Mouse (Mus musculus) midbrain, postnatal 0 days (tissue): ENCODE measurements around the gene Hspg2. TPM values are rescaled to one million over a fixed set of nuclear protein-coding genes. Genes with fewer than 3 reads are reported as not detected.

Experiments used
- ATAC-seq: fragments of 200-750 bp; cut with Nextera tagmentation; 2 replicates; pipeline ENCODE4 v1.8.0; 2017; ENCODE audit warnings: moderate number of reproducible peaks, mild to moderate bottlenecking, moderate TSS enrichment, moderate library complexity; ENCODE audit not compliant: low FRiP score
- DNase-seq: peaks from one replicate; pipeline ENCODE4 v3.0.0-alpha.2; 2015; ENCODE audit warnings: low spot score
- H3K27ac ChIP-seq: fragments of 300-500 bp; sonication (generic); 2 replicates; pipeline ENCODE4 v1.5.1; 2014; ENCODE audit warnings: low read depth, mild to moderate bottlenecking, low read length, mixed read lengths
- H3K27me3 ChIP-seq: fragments of 300-500 bp; sonication (generic); 2 replicates; pipeline ENCODE4 v1.6.1; 2014; ENCODE audit warnings: low read length, control low read depth, mixed read lengths; ENCODE audit not compliant: insufficient read depth
- H3K36me3 ChIP-seq: fragments of 300-500 bp; sonication (generic); 2 replicates; pipeline ENCODE4 v1.6.1; 2014; ENCODE audit warnings: low read length, control low read depth, mixed read lengths; ENCODE audit not compliant: insufficient read depth
- H3K4me1 ChIP-seq: fragments of 300-500 bp; sonication (generic); 2 replicates; pipeline ENCODE4 v1.6.1; 2014; ENCODE audit warnings: mild to moderate bottlenecking, control low read depth, antibody characterized with exemption, low read length, mixed read lengths; ENCODE audit not compliant: insufficient read depth
- H3K4me2 ChIP-seq: fragments of 300-500 bp; sonication (generic); 2 replicates; pipeline ENCODE4 v1.6.1; 2014; ENCODE audit warnings: low read depth, mild to moderate bottlenecking, low read length, mixed read lengths; ENCODE audit not compliant: poor library complexity, severe bottlenecking
- H3K4me3 ChIP-seq: fragments of 300-500 bp; sonication (generic); 2 replicates; pipeline ENCODE4 v1.5.1; 2014; ENCODE audit warnings: low read depth, mild to moderate bottlenecking, low read length, moderate library complexity
- H3K9ac ChIP-seq: fragments of 300-500 bp; sonication (generic); replicated peaks from 2 replicates; pipeline ENCODE4 v1.6.1; 2014; ENCODE audit warnings: mild to moderate bottlenecking, low read length, moderate library complexity, mixed read lengths; ENCODE audit not compliant: poor library complexity, severe bottlenecking
- H3K9me3 ChIP-seq: fragments of 300-500 bp; sonication (generic); 2 replicates; pipeline ENCODE4 v1.6.1; 2016; ENCODE audit warnings: low read length, control low read depth
- CTCF ChIP-seq: IDR thresholded peaks from 2 replicates; pipeline ENCODE4 v1.5.1; 2016; ENCODE audit warnings: antibody characterized with exemption, mild to moderate bottlenecking
- WGBS: fragments of 180-500 bp; shearing (Covaris S2); extraction: QIAGEN DNeasy Blood & Tissue Kit; methylation state at CpG from one replicate; pipeline ENCODE4 v1.1.7; 2014; 5-methylcytosine and 5-hydroxymethylcytosine counted together
- polyA plus RNA-seq: library from polyadenylated mRNA; unstranded; fragments of >200 nt; fragmentation: Nextera tagmentation; extraction: Ambion mirVana; gene quantifications from 2 replicates; pipeline ENCODE4 v1.2.1, GENCODE M21; 2015
- total RNA-seq: library from RNA; depleted of rRNA; stranded (reverse); fragments of >200 nt; gene quantifications from 2 replicates; pipeline ENCODE4 v1.2.3, GENCODE M21; 2014

Hspg2 gene
- total and polyA plus RNA-seq, 2 experiments from 2014 or later: 2.2 to 30.5 TPM

- no peaks in the 10 kb centered on the region for H3K27me3 ChIP-seq
Observed at GRCm38 (mm10) chr4:137457292-137457691, 11.3 kb upstream of the Hspg2 start.

GRCm38 (mm10) chr4:137458310-137458709, 10.3 kb upstream of the Hspg2 start:
- no peak for TF ChIP-seq CTCF
- ATAC-seq: no peak

More at GRCm38 (mm10) chr4:137457292-137457691, 11.3 kb upstream of the Hspg2 start:
- H3K4me1 ChIP-seq: no peaks in the 10 kb centered on the region
- no peaks in the 10 kb centered on the region for H3K36me3 ChIP-seq
- no peak overlapping the region for H3K27ac ChIP-seq
- H3K4me3 ChIP-seq: no peak overlapping the region
- DNase-seq (no peak), ATAC-seq (no peak)
- H3K9ac ChIP-seq: no peak overlapping the region
- TF ChIP-seq CTCF: no peak
- H3K9me3 ChIP-seq: no peaks in the 10 kb centered on the region
- no peak overlapping the region for H3K4me2 ChIP-seq
- 79% methylated on average over 4 of the region's 4 CpGs for WGBS

GRCm38 (mm10) chr4:137458861-137459260, 9.7 kb upstream of the Hspg2 start:
- no peak for DNase-seq
- no peaks in the 10 kb centered on the region for H3K4me1 ChIP-seq
- no peaks in the 10 kb centered on the region for H3K36me3 ChIP-seq
- no peak for ATAC-seq
- H3K27me3 ChIP-seq: no peaks in the 10 kb centered on the region
- H3K9me3 ChIP-seq: no peaks in the 10 kb centered on the region
- H3K4me2 ChIP-seq: no peak overlapping the region
- 70% methylated on average over 5 of the region's 5 CpGs for WGBS
- H3K9ac ChIP-seq: no peak overlapping the region
- H3K4me3 ChIP-seq: no peak overlapping the region
- TF ChIP-seq CTCF: no peak
- H3K27ac ChIP-seq: no peak overlapping the region

More at GRCm38 (mm10) chr4:137458310-137458709, 10.3 kb upstream of the Hspg2 start:
- WGBS: 90% methylated on average over 9 of the region's 9 CpGs
- Histone ChIP-seq H3K4me3 (no peak overlapping the region), H3K4me2 (no peak overlapping the region), H3K9ac (no peak overlapping the region), H3K27me3 (no peaks in the 10 kb centered on the region), H3K4me1 (no peaks in the 10 kb centered on the region), H3K27ac (no peak overlapping the region), H3K36me3 (no peaks in the 10 kb centered on the region), H3K9me3 (no peaks in the 10 kb centered on the region)
- no peak for DNase-seq

- H3K27ac ChIP-seq: no peak overlapping the region
- 51% methylated on average over 14 of the region's 14 CpGs for whole genome bisulfite sequencing
- ATAC-seq (no peak), DNase-seq (no peak)
- H3K9me3 ChIP-seq: no peaks in the 10 kb centered on the region
- no peaks in the 10 kb centered on the region for H3K27me3 ChIP-seq
- H3K4me2 ChIP-seq: no peak overlapping the region
- H3K9ac ChIP-seq: no peak overlapping the region
- TF ChIP-seq CTCF: no peak
- no peaks in the 10 kb centered on the region for H3K4me1 ChIP-seq
- no peaks in the 10 kb centered on the region for H3K36me3 ChIP-seq
- H3K4me3 ChIP-seq: no peak overlapping the region
Observed at GRCm38 (mm10) chr4:137460676-137461075, 7.9 kb upstream of the Hspg2 start.

- Histone ChIP-seq H3K4me2 (no peak overlapping the region), H3K27ac (no peak overlapping the region), H3K27me3 (no peaks in the 10 kb centered on the region), H3K9me3 (no peaks in the 10 kb centered on the region), H3K9ac (no peak overlapping the region), H3K4me3 (no peak overlapping the region), H3K4me1 (no peaks in the 10 kb centered on the region), H3K36me3 (no peaks in the 10 kb centered on the region)
- WGBS: 82% methylated on average over 4 of the region's 4 CpGs
- TF ChIP-seq CTCF: no peak
- no peak for DNase-seq
- no peak for ATAC-seq
Observed at GRCm38 (mm10) chr4:137461217-137461616, 7.4 kb upstream of the Hspg2 start.

- H3K9ac ChIP-seq: no peak overlapping the region
- no peak for ATAC-seq
- WGBS: 86% methylated on average over 16 of the region's 16 CpGs
- no peak for DNase-seq
- no peak overlapping the region for H3K4me2 ChIP-seq
- no peak overlapping the region for H3K27ac ChIP-seq
- H3K36me3 ChIP-seq: no peaks in the 10 kb centered on the region
- H3K9me3 ChIP-seq: no peaks in the 10 kb centered on the region
- no peak for TF ChIP-seq CTCF
- H3K27me3 ChIP-seq: no peaks in the 10 kb centered on the region
- no peak overlapping the region for H3K4me3 ChIP-seq
- H3K4me1 ChIP-seq: no peaks in the 10 kb centered on the region
Observed at GRCm38 (mm10) chr4:137461981-137462690, 6.4 kb upstream of the Hspg2 start.
